Mouse (Mus musculus): ENCODE data around the gene Mgll.

Mgll gene

GRCm38 (mm10) chr6:88800735-88801134 lies 76.5 kb downstream of the Mgll start:
- no peak for DNase-seq (ENCODE audit: low read depth, low spot score)

DNA sequence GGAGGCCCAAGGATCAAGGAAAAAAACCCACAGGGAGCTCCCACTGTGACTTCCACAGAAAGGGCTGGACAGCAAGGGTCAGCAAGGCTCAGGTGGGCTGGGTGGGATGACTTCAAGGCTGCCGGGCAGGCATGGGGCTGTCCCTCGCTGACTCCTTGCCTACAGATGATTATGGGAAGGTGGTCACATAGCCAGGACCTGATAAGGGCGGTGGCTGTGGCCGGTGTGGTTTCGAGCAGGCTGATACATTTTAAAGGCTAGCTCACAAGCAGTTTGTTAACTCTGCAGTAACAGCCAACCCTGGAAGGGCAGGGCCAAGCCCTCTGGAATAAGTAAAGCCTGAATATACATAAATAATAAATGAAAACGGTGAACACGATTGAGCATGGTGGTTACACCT lies 78.8 kb downstream of the Mgll start:
- no peak for DNase-seq (ENCODE audit: low read depth, low spot score)

DNA sequence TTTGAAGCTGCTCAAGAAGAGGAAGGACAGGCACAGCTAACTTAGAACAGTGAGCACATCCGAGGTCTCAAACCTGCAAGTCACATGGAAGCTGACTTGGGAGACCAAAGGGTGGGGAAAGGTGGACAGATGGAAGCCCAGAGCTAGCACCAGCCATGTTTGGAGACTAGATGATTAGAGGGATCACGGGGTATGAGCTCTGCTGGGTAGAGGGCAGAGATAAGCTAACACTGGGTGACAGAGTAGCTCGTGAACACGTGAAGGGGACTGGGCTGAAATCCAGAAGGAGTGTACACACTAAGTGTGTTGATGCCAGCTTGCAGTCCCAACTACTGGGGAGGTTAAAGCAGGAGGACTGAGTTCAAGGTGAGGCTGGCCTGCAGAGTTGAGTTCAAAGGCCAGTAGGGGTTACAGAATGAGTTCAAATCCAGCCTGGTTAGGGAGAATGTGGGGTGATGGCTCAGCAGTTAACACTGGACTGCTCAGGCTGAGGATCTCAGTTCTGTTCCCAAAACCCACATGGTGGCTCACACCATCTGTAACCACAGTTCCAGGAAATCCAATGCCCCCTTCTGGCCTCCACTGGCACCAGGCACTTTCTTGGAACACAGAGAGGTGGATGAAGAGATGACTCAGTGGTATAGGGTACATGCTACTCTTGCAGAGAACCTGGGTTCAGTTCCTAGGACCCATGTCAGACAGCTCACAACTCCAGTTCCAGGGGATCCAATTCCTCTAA lies 79.9 kb downstream of the Mgll start:
- no peak for DNase-seq (ENCODE audit: low read depth, low spot score)

DNA sequence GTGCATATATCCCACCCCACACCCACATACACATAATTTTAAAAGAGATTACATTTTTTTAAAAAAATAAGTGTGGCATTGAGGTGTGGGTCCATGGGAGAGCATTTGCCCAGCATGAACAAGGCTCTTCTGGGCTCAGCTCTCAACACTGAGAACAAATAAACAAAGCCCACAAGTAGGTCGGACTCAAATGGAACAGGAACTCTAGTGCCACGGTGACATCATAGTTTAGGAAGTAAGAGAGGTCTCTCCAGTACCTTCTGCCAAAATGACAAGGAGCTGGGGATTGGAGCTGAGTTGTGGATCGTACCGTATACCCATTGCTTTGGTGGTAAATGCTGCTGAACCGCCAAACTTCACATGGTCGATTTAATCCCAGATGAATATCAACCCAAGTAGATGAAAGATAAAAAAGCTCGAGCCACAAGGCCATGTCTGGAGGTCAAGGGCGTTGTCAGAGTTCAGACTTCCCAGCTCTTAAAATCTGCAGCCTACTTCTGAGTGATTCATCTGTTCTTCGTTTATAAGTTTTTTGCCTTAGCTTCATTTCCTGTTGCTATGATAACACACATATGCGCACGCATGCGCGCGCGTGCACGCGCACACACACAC lies 80.9 kb downstream of the Mgll start:
- no peak for DNase-seq (ENCODE audit: low read depth, low spot score)

DNA sequence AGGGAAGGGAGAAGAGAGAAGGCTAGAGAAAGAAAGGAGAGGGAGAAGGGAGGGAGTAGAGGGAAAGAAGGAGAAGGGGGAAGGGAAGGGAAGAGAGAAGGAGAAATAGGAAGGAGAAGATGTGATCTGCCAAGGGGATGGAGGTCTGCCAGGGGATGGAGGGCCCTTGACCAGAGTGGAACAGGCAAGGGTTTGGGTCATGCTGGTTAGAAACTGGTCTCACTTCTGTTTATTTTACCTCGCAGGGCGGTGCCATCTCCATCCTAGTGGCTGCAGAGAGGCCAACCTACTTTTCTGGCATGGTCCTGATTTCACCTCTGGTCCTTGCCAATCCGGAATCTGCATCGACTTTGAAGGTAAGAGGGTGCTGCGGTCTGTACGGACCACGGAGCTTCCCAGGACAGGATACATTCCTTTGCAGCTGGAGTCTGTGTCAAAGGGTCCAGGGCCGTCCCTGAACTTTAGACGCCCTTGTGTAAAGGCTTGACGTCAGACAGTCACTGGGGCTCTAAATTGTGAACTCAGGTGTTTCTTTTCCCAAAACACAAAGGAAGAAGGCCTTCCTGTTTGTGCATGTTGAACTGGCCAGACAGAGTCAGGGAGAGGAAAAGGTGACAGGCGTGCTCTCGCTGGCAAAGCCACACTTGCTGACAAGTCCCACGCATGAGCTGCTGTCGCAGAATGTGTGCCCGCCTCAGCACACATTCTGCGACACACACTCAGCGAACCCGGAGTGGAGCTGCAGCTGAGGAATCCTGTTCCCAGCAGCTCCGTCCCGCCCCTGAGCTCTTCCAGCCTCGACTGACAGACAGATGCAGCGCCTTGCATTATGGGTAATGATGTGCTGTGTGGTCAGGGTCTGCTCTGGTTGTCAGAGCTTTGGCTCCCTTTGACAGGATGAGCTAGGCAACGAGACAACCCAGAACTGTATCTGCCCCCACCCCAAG lies 85.2 kb downstream of the Mgll start:
- no peak for DNase-seq (ENCODE audit: low read depth, low spot score)

DNA sequence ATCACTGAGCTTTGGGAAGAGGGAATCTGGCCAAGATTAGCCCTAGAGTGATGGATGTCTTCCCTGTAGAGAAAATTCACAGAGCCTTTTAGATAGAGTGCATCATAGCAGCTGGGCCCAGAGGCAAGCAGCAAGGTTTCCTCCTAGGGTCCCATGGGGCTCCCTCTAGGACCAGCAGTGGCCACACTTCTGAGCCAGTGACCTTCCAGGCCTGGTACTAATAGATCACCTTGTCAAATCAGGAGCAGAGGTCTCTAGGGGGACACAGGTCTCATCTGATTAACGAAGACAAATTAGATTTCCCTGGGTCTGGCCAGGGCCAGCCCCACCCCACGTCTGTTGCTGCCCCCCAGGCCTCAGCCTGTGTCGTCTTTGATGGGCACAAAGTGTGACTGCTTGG lies 86.1 kb downstream of the Mgll start:
- DNase-seq (ENCODE audit: low read depth, low spot score), result no peak

- no peak for DNase-seq (ENCODE audit: low read depth, low spot score)
These were observed 87.2 kb downstream of the Mgll start for GRCm38 (mm10) chr6:88811396-88811795.

DNA sequence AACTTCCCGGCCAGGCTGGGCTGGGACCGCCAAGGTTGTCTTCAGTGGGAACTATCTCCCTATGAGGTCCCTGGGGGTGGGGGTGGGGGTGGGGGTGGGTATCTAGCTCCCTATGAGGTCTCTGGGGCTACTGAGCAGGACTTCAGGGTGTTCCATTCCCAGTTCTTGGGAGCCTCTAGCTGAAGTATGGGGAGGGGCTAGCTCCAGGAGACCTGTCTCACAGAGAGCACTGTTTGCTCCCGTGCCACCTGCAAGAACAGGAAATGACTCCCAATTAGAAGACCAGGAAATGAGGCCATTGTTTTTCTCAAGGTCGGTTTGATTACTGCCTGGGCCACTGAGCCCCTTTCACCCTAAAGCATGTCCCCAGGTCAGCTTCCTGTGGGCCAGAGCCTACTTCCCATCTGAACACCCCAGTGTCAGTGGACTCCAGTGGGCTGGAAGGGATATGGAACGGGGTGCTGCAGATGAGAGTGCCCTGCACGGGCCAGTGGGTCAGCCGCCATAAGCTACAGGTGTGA lies 87.7 kb downstream of the Mgll start:
- no peak for DNase-seq (ENCODE audit: low read depth, low spot score)

GRCm38 (mm10) chr6:88812886-88813285 lies 88.7 kb downstream of the Mgll start:
- DNase-seq (ENCODE audit: low read depth, low spot score), result peak; percentile 32

- DNase-seq (ENCODE audit: low read depth, low spot score), result no peak
These were observed 89.6 kb downstream of the Mgll start for GRCm38 (mm10) chr6:88813832-88814231.

DNA sequence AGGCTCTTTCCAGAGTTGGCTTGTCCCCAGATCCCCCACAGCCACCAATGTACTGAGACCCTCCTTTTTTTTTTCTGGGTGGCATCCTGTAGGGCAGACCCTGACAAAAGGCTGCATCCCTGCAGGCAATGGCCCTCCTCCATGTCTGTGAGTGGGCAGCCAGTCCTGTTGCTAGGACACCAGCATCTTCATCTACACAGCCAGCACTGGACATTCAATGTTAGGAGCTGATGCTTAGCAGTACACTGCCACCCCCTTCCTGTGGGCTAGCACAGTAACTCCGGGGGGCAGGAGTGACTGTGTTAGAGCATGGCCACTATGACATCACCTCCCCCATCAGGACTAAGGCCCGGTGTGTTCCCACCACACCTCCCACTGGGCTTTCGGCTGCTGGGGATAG lies 90.8 kb downstream of the Mgll start:
- no peak for DNase-seq (ENCODE audit: low read depth, low spot score)

DNA sequence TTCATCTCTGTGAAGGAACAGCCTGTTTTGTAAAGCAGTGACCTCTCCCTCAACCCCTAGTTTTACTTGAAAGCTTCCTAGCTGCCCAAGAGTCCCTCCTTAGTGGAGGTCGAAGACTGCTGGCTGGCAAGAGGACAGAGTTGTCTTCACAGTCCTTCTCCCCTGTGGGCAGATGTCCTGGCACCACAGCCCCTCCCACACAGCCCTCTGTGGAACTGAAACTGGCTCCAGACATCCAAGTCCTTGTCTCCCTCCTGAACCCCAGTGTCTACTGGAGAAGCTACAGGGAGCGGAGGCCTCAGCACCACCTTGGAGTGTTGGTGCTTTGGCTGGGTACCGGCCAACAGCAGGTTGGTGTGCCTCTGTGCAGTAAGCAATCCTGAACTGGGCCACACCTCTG lies 91.3 kb downstream of the Mgll start:
- DNase-seq (ENCODE audit: low read depth, low spot score), result no peak

DNA sequence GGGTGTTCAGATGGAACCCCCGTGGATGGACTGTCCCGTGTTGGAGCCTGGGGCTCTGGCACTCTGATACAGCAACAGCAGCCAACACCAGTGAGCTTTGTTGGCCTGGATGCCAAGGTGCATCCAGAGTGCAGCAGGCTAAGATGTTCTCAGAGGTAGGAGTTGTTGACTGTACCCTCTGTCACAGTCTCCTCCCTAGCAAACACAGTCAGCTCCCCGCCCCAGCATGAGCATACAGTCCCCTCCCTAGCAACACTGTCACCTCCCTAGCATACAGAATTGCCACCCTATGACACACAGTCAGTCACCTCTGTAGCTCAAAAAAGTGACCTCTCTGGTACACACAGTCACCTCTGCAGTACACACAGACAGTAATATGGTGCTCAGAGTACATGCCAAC lies 92.7 kb downstream of the Mgll start:
- DNase-seq (ENCODE audit: low read depth, low spot score), result no peak

DNA sequence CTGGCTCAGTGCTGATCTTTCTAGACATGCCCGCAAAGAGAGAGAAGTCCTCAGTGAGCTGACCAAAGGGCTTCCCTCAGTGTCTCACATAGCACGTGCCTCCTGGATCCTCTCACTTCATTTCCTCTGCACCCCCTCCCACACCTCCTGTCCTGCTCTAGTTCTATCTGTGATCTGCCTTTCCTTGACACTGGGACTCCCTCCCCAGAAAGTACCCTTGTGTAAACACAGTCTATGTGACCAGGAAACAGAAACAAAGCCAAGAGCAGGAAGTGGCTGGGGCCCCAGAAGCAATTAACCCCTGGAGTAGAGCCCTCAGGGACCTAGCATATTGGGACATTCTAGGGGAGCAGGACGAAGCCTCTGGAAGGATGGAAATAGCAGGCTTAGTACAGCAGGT lies 96.6 kb downstream of the Mgll start:
- no peak for DNase-seq (ENCODE audit: low read depth, low spot score)

DNA sequence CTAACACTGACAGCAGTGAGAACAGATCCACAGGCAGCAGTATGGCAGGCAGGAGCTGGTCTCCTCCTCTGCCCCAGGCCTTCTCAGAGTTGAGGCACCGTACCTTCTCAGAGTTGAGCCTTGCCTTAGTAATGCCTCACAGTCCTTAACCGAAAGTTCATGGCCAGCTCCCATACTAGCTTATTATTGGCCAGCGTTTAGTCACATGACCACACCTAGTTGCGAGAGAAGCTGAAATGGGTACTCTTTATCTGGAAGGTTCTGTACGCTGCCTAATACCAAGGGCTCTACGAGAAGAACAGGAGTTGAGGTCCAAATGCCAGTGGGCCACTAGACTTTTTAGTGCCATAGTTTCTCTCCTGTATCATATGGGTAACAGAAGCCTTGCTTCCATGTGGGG lies 97.1 kb downstream of the Mgll start:
- no peak for DNase-seq (ENCODE audit: low read depth, low spot score)

DNA sequence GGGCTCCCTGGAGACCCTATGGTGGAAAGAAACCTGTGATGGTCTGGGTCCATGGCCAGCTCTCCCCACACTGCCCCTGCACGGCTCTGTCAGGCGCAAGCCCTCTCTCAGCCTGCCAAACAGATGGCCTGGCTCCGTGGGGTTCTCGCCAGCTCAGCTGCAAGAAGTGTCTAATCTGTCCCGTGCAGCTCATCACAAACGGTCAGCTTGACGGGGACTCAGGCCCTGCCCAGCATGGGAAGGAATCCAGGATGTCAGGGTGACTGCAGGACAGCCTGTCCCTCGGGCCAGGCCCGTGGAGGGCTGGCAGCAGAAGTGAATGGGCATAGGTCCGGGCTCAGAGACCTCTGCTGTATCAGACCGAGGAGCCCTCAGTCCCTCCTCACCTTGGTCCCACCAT lies 97.7 kb downstream of the Mgll start:
- no peak for DNase-seq (ENCODE audit: low read depth, low spot score)

DNA sequence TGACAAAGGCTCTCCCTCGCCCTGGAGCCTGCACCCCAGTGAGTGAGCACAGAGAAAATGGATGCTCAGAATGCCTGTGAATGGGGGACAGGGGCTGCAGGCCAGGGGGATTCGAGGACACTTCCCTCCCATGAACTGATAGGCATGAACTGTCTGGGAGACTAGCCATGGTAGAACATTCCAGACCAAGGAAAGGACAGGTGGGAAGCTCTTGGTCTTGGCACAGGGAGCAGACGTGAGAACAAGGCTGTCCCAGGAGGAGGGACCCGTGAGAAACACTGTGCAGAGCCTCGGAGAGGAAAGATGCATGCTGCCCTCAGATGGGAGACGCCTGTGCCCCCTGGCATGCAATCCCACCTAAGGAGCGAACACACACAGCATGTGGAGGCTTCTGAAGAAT lies 100.0 kb downstream of the Mgll start:
- DNase-seq (ENCODE audit: low read depth, low spot score), result no peak

- DNase-seq (ENCODE audit: low read depth, low spot score), result no peak
These were observed 101.9 kb downstream of the Mgll start for GRCm38 (mm10) chr6:88826088-88826487.

DNA sequence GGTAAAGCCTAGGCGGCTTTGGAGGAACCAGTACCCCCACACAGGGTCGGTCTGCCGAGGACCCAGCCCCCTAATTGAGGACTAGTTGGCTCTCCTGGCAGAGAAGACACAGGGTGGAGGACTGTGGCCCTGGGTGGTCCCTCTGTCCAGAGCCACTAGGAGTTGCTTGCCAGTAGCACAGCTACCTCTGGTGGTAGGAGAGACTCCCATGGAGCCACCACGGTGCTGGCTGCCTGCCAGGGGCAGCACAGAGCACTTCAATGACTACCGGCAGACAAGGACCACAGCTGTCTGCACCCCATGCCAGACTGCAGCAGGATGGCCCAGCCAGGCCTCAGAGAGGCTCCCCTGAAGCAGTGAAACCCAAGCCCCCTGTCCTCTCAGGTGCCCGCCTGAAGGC lies 102.3 kb downstream of the Mgll start:
- no peak for DNase-seq (ENCODE audit: low read depth, low spot score)

DNA sequence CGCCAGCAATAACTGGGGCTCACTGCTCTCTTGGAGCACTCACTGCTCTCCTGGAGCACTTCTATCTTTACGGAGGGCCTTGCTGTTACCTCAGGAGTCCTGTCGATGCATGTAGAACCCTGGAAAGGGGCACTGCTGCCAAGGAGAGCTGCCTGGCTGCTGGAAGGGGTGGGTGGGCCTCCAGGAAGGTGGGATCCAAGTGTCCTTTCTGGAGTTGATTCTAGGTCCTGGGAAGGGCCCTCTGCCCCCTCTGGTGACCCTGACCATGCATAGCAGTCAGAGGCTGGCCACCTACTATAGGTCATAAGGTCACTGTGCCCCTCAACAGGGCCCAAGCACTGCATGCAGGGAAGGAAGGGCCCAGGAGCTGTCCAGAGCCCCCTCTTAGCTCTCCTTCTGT lies 102.8 kb downstream of the Mgll start:
- DNase-seq (ENCODE audit: low read depth, low spot score), result no peak

GRCm38 (mm10) chr6:88827395-88828205 lies 103.4 kb downstream of the Mgll start:
- DNase-seq (ENCODE audit: low read depth, low spot score), result no peak

Measured in retina, adult 2 months (tissue).